Mouse (Mus musculus): ENCODE measurements around the gene Ttll11.

Gene Ttll11

GRCm38 (mm10) chr2:35785877-35786276 lies 193.8 kb downstream of the Ttll11 start:
- intact Hi-C loops (cut with DNase I) = no loop called here

- intact Hi-C loops (cut with DNase I) = no loop called here
Observed at GRCm38 (mm10) chr2:35783368-35783767, 196.3 kb downstream of the Ttll11 start.

GRCm38 (mm10) chr2:35779266-35779665 lies 200.4 kb downstream of the Ttll11 start:
- intact Hi-C loops (cut with DNase I) = no loop called here

GRCm38 (mm10) chr2:35776935-35777334 lies 202.8 kb downstream of the Ttll11 start:
- intact Hi-C loops (cut with DNase I) = no loop called here

- intact Hi-C loops (cut with DNase I) = no loop called here
Observed at GRCm38 (mm10) chr2:35775651-35776055, 204.1 kb downstream of the Ttll11 start.

GRCm38 (mm10) chr2:35770541-35770940 lies 209.2 kb downstream of the Ttll11 start:
- intact Hi-C loops (cut with DNase I) = no loop called here

GRCm38 (mm10) chr2:35769398-35769797 lies 210.3 kb downstream of the Ttll11 start:
- intact Hi-C loops (cut with DNase I) = no loop called here

GRCm38 (mm10) chr2:35768538-35769238 lies 211.0 kb downstream of the Ttll11 start:
- intact Hi-C loops (cut with DNase I) = no loop called here

- intact Hi-C loops (cut with DNase I) = no loop called here
Observed at GRCm38 (mm10) chr2:35767834-35768537, 211.7 kb downstream of the Ttll11 start.

- intact Hi-C loops (cut with DNase I) = no loop called here
Observed at GRCm38 (mm10) chr2:35764328-35764727, 215.4 kb downstream of the Ttll11 start.

GRCm38 (mm10) chr2:35763818-35764217 lies 215.9 kb downstream of the Ttll11 start:
- intact Hi-C loops (cut with DNase I) = no loop called here

- intact Hi-C loops (cut with DNase I) = no loop called here
Observed at GRCm38 (mm10) chr2:35761458-35761857, 218.3 kb downstream of the Ttll11 start.

GRCm38 (mm10) chr2:35760867-35761266 lies 218.8 kb downstream of the Ttll11 start:
- intact Hi-C loops (cut with DNase I) = no loop called here

GRCm38 (mm10) chr2:35760352-35760751 lies 219.4 kb downstream of the Ttll11 start:
- intact Hi-C loops (cut with DNase I) = no loop called here

- intact Hi-C loops (cut with DNase I) = no loop called here
Observed at GRCm38 (mm10) chr2:35756467-35756866, 223.2 kb downstream of the Ttll11 start.

GRCm38 (mm10) chr2:35751781-35752505 lies 227.8 kb downstream of the Ttll11 start:
- intact Hi-C loops (cut with DNase I) = no loop called here

- intact Hi-C loops (cut with DNase I) = no loop called here
Observed at GRCm38 (mm10) chr2:35750533-35751141, 229.1 kb downstream of the Ttll11 start.

GRCm38 (mm10) chr2:35747371-35748035 lies 232.2 kb downstream of the Ttll11 start:
- intact Hi-C loops (cut with DNase I) = no loop called here

GRCm38 (mm10) chr2:35746638-35747037 lies 233.1 kb downstream of the Ttll11 start:
- intact Hi-C loops (cut with DNase I) = no loop called here

GRCm38 (mm10) chr2:35745876-35746275 lies 233.8 kb downstream of the Ttll11 start:
- intact Hi-C loops (cut with DNase I) = no loop called here

- intact Hi-C loops (cut with DNase I) = loop anchor here (5.0 kb wide), 1 partner anchor 92 kb away; no protein-coding TSS in a partner anchor
Observed at GRCm38 (mm10) chr2:35739669-35740254, 240.0 kb downstream of the Ttll11 start.

Data from adrenal gland (tissue).